Mouse (Mus musculus) liver, embryonic 14.5 days (tissue): ENCODE data around the gene Adpgk.

ENCODE experiments used
- CTCF ChIP-seq: IDR thresholded peaks from 2 replicates; pipeline ENCODE4 v1.5.1; 2016; ENCODE audit warnings: antibody characterized with exemption, low read depth, control low read depth
- EP300 ChIP-seq: IDR thresholded peaks from 2 replicates; pipeline ENCODE4 v1.6.1; 2016; ENCODE audit warnings: antibody characterized with exemption, low read depth

GRCm38 (mm10) chr9:59307890-59308289, 16.5 kb downstream of the Adpgk start:
- no peak for TF ChIP-seq CTCF
- TF ChIP-seq EP300: no peak
